Mouse (Mus musculus): Measurements from ENCODE around the gene Lrrn4cl. TPM values are rescaled to one million over a fixed set of nuclear protein-coding genes. Genes with fewer than 3 reads are reported as not detected.

The Lrrn4cl gene
- polyA plus RNA-seq (2012; rRNA removed; ENCODE audit: low replicate concordance), result 14.5 and 30.5 TPM in 2 replicates

GRCm38 (mm10) chr19:8850402-8850901, at the start of gene Lrrn4cl:
Gene Lrrn4cl (plus strand): TSS chr19:8850768.

DNA sequence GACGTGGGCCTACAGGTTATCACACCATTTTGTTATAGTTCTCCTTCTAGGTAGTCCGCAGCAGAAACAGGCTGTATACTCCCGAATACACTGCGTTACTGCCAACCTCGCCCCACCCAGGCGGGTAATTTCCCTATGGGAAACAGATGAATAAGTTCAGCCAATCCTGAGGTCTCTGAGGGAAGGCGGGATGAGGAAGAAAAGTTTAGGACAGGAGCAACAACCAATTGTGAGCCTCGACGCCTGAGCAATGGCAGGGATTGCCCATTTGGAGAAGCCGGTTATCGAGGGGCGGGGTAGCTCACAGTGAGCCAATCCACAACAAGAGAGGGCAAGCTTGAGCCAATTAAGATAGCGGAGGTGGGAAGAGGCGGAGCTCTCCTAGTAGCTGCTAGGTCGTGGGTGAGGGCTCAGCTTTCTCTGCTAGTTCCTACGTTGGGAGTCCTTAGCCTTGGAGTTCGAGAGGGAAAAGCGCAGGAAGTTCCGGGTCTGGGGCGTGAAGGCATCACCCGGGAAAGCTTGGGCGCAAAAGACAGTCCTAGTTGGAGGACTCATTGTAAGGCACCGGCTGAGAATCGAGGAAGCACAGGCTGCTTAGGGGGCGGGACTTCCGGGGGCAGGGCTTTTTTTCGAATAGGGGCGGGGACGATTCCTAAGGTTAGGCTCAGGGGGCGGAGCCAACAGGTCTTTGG, 48.3 kb upstream of the Lrrn4cl start, which contains the start of gene Zbtb3:
Gene Zbtb3, plus strand, starts transcription at position 426 of the 692 bp plus-strand sequence.

DNA sequence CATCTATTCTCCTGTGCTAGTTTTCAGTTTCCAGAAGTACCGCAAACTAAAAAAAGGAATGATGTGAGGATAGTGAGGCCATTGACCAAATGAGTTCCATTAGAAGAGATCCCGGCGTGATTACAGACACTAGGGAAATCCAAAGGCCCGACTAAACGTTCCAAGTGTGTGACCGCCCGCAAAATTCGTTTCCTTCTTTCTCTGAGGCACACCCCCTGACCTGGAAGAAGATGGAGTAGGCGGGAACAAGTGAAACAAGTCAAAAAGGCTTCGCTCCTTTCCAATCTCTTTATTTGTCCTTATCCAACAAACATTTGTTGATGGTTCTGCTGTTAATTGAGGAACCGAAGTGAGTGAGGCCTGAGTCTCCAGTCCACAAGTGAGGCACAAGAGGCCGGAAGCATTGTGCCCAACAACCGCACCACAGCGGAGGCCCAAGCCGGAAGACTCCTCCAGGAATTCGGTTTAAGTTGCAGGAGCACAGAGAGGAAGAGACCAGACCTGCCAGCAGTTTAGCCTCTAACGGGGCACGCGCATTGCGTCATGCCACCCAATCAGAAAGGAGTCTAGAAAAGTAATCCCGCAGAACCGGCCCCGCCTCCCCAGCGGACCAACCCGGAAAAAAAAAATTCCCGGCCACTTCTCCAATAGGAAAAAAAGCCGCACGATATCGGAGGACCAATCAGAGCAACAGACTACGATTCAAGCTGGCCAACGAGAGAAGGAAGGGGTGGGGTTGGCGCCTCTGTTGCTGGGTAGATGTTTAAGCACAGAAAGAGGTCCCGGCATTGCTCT, 31.6 kb upstream of the Lrrn4cl start, which contains the start of gene Ttc9c:
Gene Ttc9c, minus strand, starts transcription at position 533 of the 795 bp plus-strand sequence.

GRCm38 (mm10) chr19:8819596-8820423, 30.8 kb upstream of the Lrrn4cl start, which contains the start of gene Hnrnpul2:
Gene Hnrnpul2 (plus strand): TSS chr19:8820010.

GRCm38 (mm10) chr19:8829660-8830059, 20.9 kb upstream of the Lrrn4cl start, which contains the start of gene AC129217.1:
Gene AC129217.1 (plus strand): TSS chr19:8829773.

DNA sequence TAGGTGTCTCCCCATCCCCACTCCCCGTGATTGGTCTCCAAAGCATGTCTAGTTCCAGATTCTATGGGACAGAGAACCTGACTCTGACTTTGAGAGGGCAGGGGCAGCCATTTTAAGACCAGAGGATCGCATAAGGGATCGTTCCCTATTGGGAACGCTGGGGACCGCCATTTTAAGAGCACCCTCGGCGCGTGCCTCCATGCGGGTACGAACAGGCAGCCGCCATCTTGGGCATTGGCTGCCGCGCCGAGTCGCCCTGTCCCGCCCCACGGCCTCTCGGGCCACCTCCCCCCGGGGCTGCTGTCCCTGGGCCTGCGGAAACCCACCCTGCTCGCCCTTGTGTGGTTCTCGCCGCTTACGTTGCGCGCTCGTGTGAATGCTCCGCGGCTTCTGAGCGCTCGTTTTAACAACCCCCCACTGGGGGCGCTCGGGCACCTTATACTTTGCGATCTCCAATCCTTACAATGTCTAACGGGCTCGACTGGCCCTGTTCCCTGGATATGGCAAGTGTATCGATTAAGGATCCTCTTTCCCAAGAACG, 13.2 kb upstream of the Lrrn4cl start, which contains the start of gene Bscl2:
Gene Bscl2, plus strand, starts transcription at position 217 of the 541 bp plus-strand sequence.

GRCm38 (mm10) chr19:8839103-8839907, 11.3 kb upstream of the Lrrn4cl start, which contains the start of gene Gng3:
Gene Gng3 (minus strand): TSS chr19:8839194.

DNA sequence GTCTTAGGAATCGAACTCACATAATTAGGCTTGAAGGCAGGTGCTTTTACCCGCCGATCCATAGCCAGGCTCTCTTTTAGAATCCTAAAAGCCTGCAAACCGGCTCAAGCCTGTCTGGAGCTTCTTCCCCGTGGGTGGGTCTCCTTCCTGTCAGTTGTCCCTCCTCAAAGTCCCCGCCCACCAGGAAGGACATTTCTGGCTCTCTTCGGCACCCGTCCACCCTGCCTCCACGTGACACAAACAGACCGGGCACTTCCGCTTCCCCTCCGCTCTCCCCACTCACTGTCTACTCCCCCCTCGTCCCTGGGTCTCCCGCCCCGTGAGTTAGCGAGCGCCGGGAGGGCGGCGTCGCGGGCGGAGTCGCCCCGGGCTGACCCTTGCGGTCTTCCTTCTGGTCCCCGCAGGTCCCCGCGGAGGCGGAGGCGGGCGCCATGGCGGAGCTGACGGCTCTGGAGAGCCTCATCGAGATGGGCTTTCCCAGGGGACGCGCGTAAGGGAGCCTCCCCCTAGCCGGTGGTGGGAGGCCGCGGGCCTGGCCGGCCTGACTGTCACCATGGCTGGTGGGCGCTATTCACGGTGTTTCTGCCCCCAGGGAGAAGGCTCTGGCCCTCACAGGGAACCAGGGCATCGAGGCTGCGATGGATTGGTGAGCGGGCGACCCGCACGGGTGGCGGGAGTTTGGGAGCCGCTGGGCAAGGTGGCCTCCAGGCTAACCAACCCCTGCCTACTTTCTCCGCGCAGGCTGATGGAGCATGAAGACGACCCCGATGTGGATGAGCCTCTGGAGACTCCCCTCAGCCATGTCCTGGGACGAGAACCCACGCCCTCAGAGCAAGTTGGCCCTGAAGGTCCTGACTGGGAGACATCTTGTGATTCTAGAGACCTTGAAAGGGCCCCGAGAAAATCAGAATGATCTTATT, 21.0 kb downstream of the Lrrn4cl start, which contains the start of gene Ubxn1:
Gene Ubxn1, plus strand, starts transcription at position 230 of the 920 bp plus-strand sequence.

GRCm38 (mm10) chr19:8880311-8881033, 29.9 kb downstream of the Lrrn4cl start, which contains the start of gene Uqcc3:
Gene Uqcc3 (minus strand): TSS chr19:8880923.

GRCm38 (mm10) chr19:8883616-8884015, 33.0 kb downstream of the Lrrn4cl start, which contains the start of the genes Lbhd1 and Gm49403:
Gene Lbhd1 (plus strand): TSS chr19:8883732.
Gene Gm49403 (plus strand): TSS chr19:8883930.

DNA sequence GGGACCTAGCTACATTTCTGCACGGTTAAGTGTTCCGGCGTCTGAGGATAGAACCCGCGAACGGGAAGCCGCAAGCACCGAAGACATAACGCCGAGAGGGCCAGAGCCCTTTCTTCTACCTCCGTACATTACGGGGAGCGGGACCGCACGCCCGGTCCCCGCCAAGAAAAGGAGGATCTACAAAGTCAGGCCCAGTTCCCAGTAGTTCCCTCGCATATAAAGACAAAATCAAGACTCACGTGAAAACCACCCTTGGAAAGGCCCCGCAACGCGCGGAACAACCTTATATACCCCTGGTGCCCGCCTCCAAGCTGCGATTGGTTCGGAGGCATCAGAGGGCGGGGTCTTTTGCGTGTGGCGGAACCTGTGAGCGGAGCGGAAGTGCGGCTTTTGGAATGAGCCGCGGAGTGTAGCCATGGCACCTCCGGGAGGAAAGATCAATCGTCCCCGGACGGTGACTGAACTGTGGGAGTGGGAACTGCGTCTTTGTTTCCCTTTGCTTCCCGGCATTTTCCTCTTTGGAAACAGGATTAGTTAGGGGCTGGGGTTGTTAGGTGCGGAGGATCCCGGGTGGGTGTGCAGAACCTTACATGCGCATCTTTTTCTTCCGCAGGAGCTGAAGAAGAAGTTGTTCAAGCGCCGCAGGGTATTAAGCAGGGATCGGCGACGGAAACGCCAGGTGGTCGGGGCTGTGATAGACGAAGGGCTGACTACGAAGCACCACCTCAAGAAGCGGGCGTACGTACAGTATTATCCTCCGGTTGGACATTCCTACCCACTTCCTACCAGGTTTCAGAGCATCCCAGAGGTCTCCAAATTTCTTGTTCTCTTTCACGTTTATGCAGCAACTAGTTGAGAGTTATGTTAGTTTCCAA, 38.2 kb downstream of the Lrrn4cl start, which contains the start of the genes 1810009A15Rik and Gm49416:
Gene 1810009A15Rik, plus strand, starts transcription at position 343 of the 875 bp plus-strand sequence.
Gene Gm49416, plus strand, starts transcription at position 416 of the 875 bp plus-strand sequence.

GRCm38 (mm10) chr19:8892829-8893766, 42.5 kb downstream of the Lrrn4cl start, which contains the start of gene Ints5:
Gene Ints5 (plus strand): TSS chr19:8893005.

GRCm38 (mm10) chr19:8897865-8898495, 47.4 kb downstream of the Lrrn4cl start, which contains the start of gene Ganab:
Gene Ganab (plus strand): TSS chr19:8898071.

All from subcutaneous adipose tissue, adult 2 months (tissue).